Mouse (Mus musculus) subcutaneous adipose tissue, adult 2 months (tissue): ENCODE results near the gene 4921504E06Rik. TPM values are rescaled to one million over a fixed set of nuclear protein-coding genes. Genes with fewer than 3 reads are reported as not detected.

Experiments
- polyA plus RNA-seq: library from polyadenylated mRNA; depleted of rRNA; stranded (reverse); fragments of >200 nt; gene quantifications from 2 replicates; pipeline ENCODE4 v1.2.3, GENCODE M21; 2012; ENCODE audit warnings: low replicate concordance; rRNA removed

The 4921504E06Rik gene
- polyA plus RNA-seq, result not detected in 2 replicates

DNA sequence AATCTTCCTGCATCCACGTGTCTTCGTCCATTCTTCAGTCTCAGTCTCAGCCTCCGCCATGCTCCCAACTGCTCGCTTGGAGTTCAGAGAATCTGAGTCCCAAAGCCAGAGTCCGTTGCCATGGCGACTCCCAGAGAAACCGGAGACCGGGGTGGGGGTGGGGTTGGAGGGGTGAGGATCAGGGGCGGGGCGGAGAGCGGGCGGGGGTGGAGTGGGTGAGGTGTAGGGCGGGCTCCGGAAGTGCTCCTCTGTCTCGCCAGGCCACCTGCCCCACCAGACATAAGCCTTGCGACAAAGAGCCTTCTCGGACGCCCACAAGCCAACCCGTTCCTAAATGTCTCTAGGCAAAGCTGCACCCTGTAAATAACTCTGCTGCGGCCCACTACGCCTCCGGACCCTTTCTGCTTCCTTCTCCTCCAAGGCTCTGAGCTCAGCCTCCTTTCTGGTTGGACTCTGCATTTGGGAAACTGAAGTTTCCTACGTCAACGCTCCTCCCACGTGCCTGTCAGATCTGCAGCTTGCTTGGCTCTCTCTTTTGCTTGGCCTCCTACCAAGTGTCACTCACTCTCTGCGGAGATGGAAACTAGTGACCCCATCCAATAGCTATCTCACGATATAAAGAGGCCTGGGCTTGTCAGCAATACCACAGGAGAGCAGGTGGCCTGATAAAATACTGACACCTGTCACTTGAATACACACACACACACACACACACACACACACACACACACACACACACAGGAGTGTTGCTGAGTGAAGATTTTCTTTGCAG, at the start of gene 4921504E06Rik:
Gene 4921504E06Rik, minus strand, starts transcription at position 94 of the 772 bp plus-strand sequence.

DNA sequence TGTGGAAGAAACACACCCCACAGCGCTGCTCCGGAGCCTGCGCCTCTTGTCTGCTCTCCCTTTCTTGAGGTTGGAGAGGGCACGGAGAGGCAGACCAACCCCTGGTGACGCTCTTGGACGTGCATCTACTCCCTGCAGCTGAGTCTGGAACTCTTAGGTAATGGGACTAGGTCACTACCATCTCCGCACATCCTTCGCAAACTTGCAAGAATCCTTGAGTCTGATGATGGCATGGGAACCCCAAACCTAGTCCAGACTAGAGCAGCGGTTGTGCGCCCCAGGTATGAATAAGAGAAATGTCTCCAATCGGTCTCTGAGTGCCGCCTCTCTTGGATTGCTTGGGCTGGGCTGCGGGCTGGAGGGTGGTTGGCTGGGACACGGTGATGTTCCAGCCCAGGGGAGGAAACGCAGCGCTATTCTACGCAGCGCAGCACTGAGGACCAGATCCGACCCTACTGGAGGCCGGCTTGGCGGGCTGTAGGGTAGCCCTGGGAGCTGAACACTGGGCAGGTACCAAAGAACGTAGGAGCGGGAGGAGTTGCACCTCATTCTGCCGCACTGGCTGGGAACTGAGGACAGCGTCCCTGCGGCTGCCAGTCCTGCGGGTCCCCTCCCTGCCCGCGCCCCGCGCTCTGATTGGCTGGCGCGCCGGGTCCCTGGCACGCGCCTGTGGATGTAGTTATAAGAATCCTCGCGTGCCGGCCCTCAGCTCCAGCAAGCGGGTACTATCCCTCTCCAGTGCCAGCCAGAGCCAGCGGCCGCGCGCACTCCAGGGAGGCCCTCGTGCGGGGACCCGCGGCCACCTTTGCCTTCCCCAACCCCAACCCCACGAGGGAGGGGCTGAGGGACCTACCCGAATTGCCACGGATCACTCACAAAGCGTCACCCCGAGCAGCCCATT, 108.5 kb downstream of the 4921504E06Rik start, which contains the start of gene Ptf1a:
Gene Ptf1a, plus strand, starts transcription at position 733 of the 901 bp plus-strand sequence.

Other genes starting within 250 kb of the 4921504E06Rik start
- gene Msrb2, start 182.5 kb downstream of the 4921504E06Rik start, polyA plus RNA-seq, result 36.0 and 60.5 TPM in 2 replicates
- not detected in 2 replicates for gene Ptf1a, start 108.3 kb downstream of the 4921504E06Rik start, polyA plus RNA-seq
- gene Otud1, start 103.8 kb upstream of the 4921504E06Rik start, polyA plus RNA-seq, result 3.3 and 7.5 TPM in 2 replicates